Mouse (Mus musculus) testis, adult 2 months (tissue): Measurements from ENCODE around the gene Efhc1.

Experiments
- CTCF ChIP-seq: fragments of 200-500 bp; IDR thresholded peaks from 2 replicates; pipeline ENCODE4 v1.5.1; 2012; ENCODE audit warnings: low read depth, mild to moderate bottlenecking, inconsistent platforms, low read length, moderate library complexity; ENCODE audit not compliant: control insufficient read depth, insufficient read depth, insufficient replicate concordance
- POLR2A ChIP-seq: fragments of 200-500 bp; IDR thresholded peaks from 2 replicates; pipeline ENCODE4 v1.6.1; 2012; ENCODE audit warnings: low read depth, mild to moderate bottlenecking, inconsistent platforms, low read length, moderate library complexity; ENCODE audit not compliant: control insufficient read depth

GRCm38 (mm10) chr1:20912527-20913171 is 38.8 kb upstream of the Efhc1 start:
- TF ChIP-seq POLR2A (no peak), CTCF (no peak)
